Mouse (Mus musculus): ENCODE results near the gene Kcnn1.

The Kcnn1 gene

GRCm38 (mm10) chr8:70816679-70817078, 46.4 kb downstream of the Kcnn1 start:
- peak in 1 of 2 experiments; percentile 44 for DNase-seq (ENCODE audit: low spot score in 2 of 2)

- DNase-seq (ENCODE audit: low spot score in 2 of 2): no peak
These were observed 50.2 kb downstream of the Kcnn1 start for GRCm38 (mm10) chr8:70812885-70813284.

- DNase-seq (ENCODE audit: low spot score in 2 of 2): no peak
These were observed 51.0 kb downstream of the Kcnn1 start for GRCm38 (mm10) chr8:70812055-70812454.

GRCm38 (mm10) chr8:70810962-70811680, 51.9 kb downstream of the Kcnn1 start:
- no peak for DNase-seq (ENCODE audit: low spot score in 2 of 2)

- no peak for DNase-seq (ENCODE audit: low spot score in 2 of 2)
These were observed 53.9 kb downstream of the Kcnn1 start for GRCm38 (mm10) chr8:70808955-70809701.

- no peak for DNase-seq (ENCODE audit: low spot score in 2 of 2)
These were observed 54.8 kb downstream of the Kcnn1 start, which contains the start of gene Il12rb1 for GRCm38 (mm10) chr8:70808239-70808638. TSS of gene Il12rb1 (plus strand) at chr8:70808449.

GRCm38 (mm10) chr8:70807304-70807703, 55.8 kb downstream of the Kcnn1 start:
- no peak for DNase-seq (ENCODE audit: low spot score in 2 of 2)

GRCm38 (mm10) chr8:70806541-70806940, 56.5 kb downstream of the Kcnn1 start:
- peak in 1 of 2 experiments; percentile 66 for DNase-seq (ENCODE audit: low spot score in 2 of 2)

- DNase-seq (ENCODE audit: low spot score in 2 of 2): peak; percentile 89 to 91
These were observed 58.4 kb downstream of the Kcnn1 start, which contains the start of gene Mast3 for GRCm38 (mm10) chr8:70804481-70805206. TSS of gene Mast3 (minus strand) at chr8:70805054.

- DNase-seq (ENCODE audit: low spot score in 2 of 2): peak; percentile 63 to 76
These were observed 59.1 kb downstream of the Kcnn1 start for GRCm38 (mm10) chr8:70803761-70804480.

GRCm38 (mm10) chr8:70802786-70803510, 60.1 kb downstream of the Kcnn1 start:
- no peak for DNase-seq (ENCODE audit: low spot score in 2 of 2)

GRCm38 (mm10) chr8:70801830-70802229, 61.2 kb downstream of the Kcnn1 start:
- DNase-seq (ENCODE audit: low spot score in 2 of 2): no peak

- peak; percentile 68 to 81 for DNase-seq (ENCODE audit: low spot score in 2 of 2)
These were observed 61.9 kb downstream of the Kcnn1 start for GRCm38 (mm10) chr8:70801156-70801555.

- peak; percentile 79 to 85 for DNase-seq (ENCODE audit: low spot score in 2 of 2)
These were observed 62.4 kb downstream of the Kcnn1 start for GRCm38 (mm10) chr8:70800648-70801047.

GRCm38 (mm10) chr8:70798281-70798680, 64.8 kb downstream of the Kcnn1 start:
- peak in 1 of 2 experiments; percentile 70 for DNase-seq (ENCODE audit: low spot score in 2 of 2)

- peak; percentile 94 to 96 for DNase-seq (ENCODE audit: low spot score in 2 of 2)
These were observed 65.7 kb downstream of the Kcnn1 start for GRCm38 (mm10) chr8:70797081-70798070.

GRCm38 (mm10) chr8:70796403-70797080, 66.5 kb downstream of the Kcnn1 start:
- no peak for DNase-seq (ENCODE audit: low spot score in 2 of 2)

- no peak for DNase-seq (ENCODE audit: low spot score in 2 of 2)
These were observed 67.7 kb downstream of the Kcnn1 start for GRCm38 (mm10) chr8:70795370-70795769.

- peak in 1 of 2 experiments; percentile 42 for DNase-seq (ENCODE audit: low spot score in 2 of 2)
These were observed 68.8 kb downstream of the Kcnn1 start for GRCm38 (mm10) chr8:70794215-70794614.

All from right cerebral cortex, postnatal 10 days (tissue).